Mouse (Mus musculus): Measurements from ENCODE around the gene Cabp4. TPM values are rescaled to one million over a fixed set of nuclear protein-coding genes. Genes with fewer than 3 reads are reported as not detected.

The Cabp4 gene
- total RNA-seq (2021): not detected

DNA sequence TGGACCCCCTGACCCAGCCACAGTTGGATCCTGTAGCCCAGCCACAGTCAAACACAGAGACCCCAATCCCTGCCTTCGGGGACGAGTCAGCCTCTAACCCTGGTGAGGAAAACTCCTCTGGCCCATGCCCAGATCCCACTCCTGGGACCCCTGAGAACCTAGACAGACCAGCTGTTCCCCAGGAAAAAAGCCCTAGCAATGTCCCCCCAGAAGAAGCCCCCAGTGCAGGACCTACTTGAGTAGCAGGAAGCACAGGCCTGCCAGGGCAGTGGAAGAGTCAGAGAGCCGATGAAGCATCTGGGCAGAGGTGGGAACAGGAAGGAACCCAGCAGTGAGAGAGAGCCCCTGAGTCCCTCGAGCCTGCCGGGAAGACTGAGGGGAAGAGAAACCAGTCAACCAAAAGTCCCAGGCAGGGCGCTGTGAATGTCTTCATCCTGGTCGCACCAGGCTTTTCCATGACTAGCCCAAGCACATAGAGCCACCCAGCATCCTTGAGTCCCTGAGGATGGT is at the start of gene Cabp4:
Gene Cabp4, minus strand, starts transcription at position 275 of the 510 bp plus-strand sequence.
- DNase-seq: no peak
- intact Hi-C loops (cut with DNase I): no loop called here

DNA sequence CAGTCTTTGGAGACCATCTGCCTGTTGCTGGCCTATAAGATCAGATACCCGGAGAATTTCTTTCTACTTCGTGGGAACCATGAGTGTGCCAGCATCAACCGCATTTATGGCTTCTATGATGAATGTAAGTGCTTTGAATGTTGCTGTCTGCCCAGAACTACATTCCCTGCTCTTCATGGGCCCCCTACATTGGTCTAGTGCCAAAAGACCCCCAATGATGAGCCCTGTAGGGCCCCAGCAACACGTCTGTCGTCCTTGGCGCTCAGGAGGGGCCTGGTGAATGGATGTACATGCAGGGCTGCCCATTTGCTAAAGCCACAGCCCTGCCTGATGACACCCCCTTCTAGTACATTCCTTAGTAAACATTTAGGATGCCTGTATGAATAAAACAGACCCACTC is 49.3 kb upstream of the Cabp4 start:
- peak in 1 of 2 experiments; percentile 15 for DNase-seq
- intact Hi-C loops (cut with DNase I): no loop called here

DNA sequence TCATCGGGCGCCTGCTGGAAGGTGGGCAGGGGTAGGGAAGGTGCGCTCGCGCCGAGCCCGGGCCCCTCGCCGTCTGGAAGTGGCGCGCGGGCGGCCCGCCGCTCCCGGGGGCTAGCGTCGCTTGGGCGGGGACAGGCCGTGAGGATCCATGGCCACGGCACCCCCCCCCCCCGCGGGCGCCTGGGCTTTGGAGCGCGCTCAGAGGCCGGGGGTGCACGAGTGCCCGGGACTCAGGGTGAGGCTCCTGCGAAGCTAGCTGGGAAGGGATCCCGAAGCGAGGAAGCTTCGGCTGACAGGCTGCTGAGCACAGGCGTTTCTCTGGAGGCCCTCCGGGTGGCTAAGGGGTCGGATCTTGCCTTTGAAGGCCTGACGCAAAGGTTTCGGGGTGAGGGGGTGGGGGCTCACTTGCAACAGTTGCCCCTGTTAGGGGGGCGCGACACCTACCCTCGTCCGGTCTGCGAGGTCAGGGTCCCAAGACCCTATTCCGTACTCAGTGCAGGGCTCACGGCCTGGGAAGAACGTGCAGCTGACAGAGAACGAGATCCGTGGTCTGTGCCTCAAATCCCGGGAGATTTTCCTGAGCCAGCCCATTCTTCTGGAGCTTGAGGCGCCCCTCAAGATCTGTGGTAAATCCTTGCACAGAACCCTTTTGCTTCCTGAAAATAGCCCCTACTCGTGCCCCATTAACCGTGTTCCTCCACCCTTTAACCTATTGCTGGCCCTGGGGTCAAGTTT is 48.6 kb upstream of the Cabp4 start:
- intact Hi-C loops (cut with DNase I): loop anchor here (1.0 kb wide), 1 partner anchor 22 kb away; no protein-coding TSS in a partner anchor

DNA sequence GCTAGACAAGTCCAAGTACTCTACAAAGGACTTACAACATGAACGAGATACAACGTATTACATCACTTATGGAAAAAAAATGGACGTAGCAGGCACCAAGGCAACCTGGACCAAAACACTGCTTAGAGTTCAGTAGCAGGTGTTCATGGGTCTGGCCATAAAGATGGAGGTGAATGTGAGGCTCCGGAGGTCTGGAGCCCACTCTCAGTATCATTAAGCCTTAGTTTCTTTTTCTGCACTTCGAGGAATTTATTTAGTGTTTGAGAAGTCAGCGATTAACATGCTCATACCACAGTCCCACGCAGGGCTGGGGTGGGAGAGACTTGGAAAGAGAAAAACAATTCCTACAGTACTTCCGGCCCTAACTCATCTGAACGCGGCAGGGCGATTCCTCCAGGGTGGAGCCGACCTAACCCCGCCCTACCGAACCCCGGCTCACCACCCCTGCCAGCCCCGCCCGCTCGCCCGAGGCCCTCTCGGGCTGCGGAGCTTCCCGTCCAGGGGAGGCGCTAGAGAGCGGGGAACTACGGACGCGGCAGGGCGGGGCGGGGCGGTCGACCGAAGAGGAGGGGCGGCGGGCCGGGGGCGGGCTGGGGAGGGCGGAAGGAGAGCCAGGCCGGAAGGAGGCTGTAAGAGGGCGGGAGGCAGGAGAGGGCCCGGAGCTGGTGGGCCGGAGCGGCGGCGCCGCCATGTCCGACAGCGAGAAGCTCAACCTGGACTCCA is 47.9 kb upstream of the Cabp4 start, which contains the start of gene Ppp1ca:
Gene Ppp1ca, plus strand, starts transcription at position 538 of the 723 bp plus-strand sequence.
- peak; percentile 97 to 98 for DNase-seq
- intact Hi-C loops (cut with DNase I): loop anchor here (1.0 kb wide), 1 partner anchor 21 kb away; no protein-coding TSS in a partner anchor

More for the DNA sequence above, 48.6 kb upstream of the Cabp4 start:
- peak in 1 of 2 experiments; percentile 46 for DNase-seq

GRCm38 (mm10) chr19:4190831-4191334 is 47.0 kb upstream of the Cabp4 start, which contains the start of gene Tbc1d10c:
Gene Tbc1d10c (minus strand): TSS chr19:4191284.
- peak in 1 of 2 experiments; percentile 42 for DNase-seq
- intact Hi-C loops (cut with DNase I): no loop called here

GRCm38 (mm10) chr19:4189051-4189620 is 45.3 kb upstream of the Cabp4 start:
- intact Hi-C loops (cut with DNase I): no loop called here
- no peak for DNase-seq

GRCm38 (mm10) chr19:4187303-4187702 is 43.5 kb upstream of the Cabp4 start:
- DNase-seq: no peak
- intact Hi-C loops (cut with DNase I): no loop called here

DNA sequence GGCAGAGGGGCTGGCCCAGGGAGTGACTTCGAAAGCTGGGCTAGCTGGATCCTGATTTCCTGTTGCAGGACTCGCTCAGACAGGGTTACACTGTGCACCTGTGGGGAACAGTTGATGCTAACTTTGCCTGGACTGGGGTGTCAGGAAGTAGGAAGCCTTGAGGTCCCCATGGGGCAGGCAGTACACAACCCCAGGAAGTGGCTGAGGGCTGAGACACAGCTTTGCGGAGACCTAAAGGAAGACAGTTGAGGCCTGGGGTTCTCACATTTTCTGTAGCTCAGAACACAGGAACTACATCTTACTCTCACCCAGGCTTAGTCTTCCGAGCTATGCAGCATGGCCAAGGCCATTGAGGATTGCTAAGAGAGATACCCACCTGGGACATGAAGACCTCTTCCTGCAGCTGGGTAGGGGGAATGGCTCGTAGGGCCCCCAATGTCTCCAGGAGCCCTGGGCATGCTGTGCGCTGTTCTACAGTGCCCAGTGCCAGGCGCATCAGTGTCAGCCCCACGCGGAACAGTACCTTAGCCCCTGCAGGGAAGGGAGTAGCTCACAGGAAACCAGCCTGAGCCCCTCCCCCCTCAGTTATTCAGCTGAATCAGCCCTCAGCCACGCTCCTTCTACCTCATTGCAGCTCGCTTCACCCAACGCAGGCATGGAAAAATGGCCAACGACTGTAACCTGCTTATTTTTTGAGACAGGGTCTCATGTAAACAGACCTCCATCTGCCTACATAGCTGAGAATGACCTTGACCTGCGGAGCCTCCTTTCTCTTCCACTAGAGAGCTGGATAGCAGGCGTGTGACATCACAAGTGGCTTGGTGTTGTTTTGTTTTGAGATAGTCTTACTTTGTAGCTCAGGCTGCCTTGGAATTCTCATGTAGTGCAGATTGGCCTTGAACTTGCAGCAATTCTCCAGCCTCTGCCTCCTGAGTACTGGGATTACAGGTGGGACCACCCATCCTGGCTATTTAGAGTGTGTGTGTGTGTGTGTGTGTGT is 41.4 kb upstream of the Cabp4 start:
- intact Hi-C loops (cut with DNase I): no loop called here
- DNase-seq: peak in 1 of 2 experiments; percentile 55

DNA sequence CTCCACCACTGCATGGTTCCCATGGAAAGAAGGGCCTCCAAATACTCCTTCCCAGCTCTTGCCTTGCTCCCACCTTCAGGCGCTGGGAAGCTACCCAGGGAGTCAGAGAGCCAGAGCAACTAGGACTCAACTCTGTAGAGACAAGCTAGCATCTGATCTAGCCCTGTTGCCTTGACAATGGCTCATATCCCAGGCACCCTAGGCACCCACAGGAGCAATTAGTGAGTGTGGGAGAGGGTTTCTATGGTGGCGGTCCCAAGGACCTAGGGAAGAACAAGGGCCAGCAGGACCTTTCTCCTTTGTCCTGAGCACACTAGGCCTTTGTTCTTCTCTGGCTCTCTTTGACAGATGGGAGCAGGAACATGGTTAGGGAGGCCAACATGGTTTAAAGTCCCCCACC is 39.9 kb upstream of the Cabp4 start:
- DNase-seq: no peak
- intact Hi-C loops (cut with DNase I): no loop called here

DNA sequence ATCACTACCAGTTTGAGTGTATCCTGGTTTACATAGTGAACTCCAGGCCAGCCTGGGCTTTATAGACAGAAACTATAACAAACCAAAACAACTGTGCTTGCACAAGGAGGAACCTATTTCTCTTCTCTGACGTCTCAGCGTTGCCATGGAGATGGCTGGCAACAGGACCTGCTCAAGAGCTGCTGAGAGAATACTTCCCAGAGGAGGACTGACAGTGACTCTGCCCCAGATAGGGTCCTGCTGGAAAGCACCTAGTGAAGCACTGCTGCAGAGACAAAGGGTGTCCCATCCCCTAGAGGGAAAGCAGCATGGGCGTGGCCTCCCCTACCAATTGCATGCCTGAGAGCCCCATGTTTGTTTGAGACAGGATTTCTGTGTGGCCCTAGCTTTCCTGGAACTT is 38.1 kb upstream of the Cabp4 start:
- intact Hi-C loops (cut with DNase I): no loop called here
- peak in 1 of 2 experiments; percentile 56 for DNase-seq

GRCm38 (mm10) chr19:4180411-4180810 is 36.6 kb upstream of the Cabp4 start:
- no peak for DNase-seq
- intact Hi-C loops (cut with DNase I): no loop called here

DNA sequence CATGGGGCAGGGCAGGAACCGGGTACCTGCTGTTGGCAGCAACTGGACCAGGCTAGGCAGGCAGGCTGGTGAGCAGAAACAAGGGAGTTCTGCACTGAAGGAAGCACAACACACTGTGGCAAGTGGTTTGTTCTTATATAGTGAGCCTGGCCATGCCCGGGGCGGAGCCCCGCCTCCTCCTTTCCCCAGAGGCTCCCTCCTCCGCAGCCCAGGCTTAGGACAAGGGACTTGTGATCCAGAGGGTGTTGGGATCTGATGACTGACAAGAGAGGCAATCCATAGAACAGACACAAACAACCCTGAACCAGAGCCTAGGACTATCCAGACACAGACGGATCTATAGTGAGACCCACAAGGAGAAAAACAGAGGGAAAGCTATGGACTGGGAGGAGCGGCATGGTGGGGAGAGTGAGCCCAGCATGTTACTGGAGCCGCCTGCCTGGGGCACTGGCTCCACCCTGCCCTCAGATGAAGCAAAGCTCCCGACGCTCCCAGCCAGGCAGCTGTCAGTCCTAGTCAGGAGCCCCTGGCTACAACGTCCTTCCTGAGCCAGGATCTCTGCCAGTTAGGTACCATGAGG is 31.6 kb upstream of the Cabp4 start, which contains the start of gene Carns1:
Gene Carns1, minus strand, starts transcription at position 112 of the 580 bp plus-strand sequence.
- DNase-seq: peak; percentile 77 to 80
- intact Hi-C loops (cut with DNase I): no loop called here

GRCm38 (mm10) chr19:4172925-4173324 is 29.1 kb upstream of the Cabp4 start:
- intact Hi-C loops (cut with DNase I): no loop called here
- DNase-seq: peak in 1 of 2 experiments; percentile 45

DNA sequence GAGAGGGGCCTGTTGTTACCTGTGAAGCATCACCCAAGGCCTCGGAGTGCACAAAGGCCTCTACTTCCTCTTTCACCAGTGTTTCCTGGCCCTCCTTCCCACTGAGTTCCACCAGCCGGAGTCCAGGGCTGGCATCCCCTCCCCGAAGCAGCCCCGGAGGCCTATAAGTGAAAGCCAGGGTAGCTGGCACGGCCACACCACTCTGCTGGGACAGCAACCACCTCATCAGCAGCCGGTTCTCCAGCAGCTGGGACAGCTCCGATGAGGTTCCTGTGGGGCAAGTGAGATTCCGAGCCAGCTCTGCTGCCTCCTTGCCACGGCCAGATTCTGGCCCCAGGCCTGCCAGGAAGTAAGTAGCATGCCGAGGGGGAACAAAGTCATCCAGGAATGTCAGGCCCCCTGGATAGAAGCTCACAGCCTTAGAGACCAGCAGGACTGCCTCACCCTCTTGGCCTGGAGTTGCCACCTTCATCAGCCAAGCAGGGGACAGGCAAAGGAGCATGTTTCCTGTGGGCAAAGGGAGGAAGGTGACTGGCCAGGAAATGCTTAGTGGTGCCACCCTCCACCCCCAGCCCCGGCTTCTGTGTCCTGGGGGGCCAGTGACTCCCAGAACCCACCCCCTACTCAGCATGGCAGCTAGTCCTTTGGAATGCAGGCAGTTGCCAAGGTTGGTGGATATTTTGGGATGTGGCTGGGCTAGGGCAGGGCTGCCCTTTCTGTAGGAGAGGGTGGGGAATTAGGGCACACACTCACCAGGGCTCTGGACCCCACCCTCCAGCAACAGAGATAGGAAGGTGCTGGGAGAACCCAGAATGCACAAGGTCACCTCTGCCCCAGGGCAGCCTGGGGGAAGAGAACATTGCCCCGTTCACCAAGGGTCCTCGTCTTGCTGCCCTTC is 27.8 kb upstream of the Cabp4 start:
- DNase-seq: peak; percentile 78 to 82
- intact Hi-C loops (cut with DNase I): no loop called here

DNA sequence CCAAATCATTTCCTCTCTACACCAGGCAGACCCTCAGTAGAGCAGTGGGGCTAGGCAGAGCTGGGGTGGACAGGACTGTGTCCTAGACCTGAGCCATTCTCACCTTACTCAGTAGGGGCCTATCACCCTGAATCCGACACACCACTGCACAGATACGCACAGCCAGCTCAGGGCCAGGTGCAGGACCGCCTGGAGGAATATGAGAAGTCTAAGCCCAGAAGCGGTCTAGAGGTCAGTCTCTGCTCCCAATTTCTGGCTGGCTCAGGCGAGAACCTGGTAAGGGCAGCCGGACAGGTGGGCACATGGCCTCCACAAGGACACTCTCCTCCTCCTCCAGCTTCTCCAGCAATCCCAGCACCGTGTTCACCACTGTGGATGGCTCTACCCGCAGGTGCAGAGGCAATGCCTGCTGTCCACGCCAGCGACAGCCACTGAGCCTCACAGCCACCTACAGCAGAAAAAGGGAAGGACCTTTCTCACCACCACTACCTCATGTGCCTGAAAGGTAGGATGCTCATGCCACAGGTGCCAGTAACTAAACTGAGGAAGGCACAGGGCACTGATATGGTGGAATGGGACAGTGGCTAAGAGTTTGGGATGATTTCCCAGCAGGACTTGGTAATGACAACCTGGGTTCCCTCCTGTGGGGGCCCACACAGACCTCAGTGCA is 27.0 kb upstream of the Cabp4 start:
- intact Hi-C loops (cut with DNase I): loop anchor here (1.0 kb wide), 1 partner anchor 21 kb away; the partner anchor contains the start of gene Ppp1ca
- no peak for DNase-seq

- intact Hi-C loops (cut with DNase I): loop anchor here (1.0 kb wide), 1 partner anchor 22 kb away; the partner anchor contains the start of gene Ppp1ca
- no peak for DNase-seq
Measured at GRCm38 (mm10) chr19:4169810-4170209, 26.0 kb upstream of the Cabp4 start.

DNA sequence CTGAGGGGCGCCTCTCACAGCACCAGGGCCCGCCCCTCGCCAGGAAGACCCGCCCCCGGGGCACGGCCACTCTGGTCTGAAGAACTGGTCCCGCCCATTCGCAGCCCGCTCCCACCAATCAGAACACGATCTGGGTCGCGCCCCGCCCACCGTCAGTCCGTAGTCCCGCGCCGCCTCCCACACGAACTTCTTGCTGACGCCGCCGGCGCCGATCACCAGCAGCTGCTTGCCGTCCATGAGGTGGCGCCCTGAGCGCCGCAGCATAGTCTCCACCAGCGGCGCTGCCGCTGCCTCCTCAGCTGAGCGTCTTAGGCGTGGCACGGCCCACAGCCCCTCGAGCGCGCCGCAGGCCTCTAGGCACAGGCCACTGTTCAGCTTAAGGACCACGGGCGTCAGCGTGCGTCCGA is 25.5 kb upstream of the Cabp4 start:
- intact Hi-C loops (cut with DNase I): no loop called here

More for the DNA sequence above, 25.5 kb upstream of the Cabp4 start:
- peak; percentile 100 for DNase-seq

Data from heart, postnatal 10 days (tissue).